Mouse (Mus musculus): ENCODE data around the gene Coro2a. TPM values are rescaled to one million over a fixed set of nuclear protein-coding genes. Genes with fewer than 3 reads are reported as not detected.

Coro2a gene
- polyA plus RNA-seq, 1 experiment from 2014 or later = 4.6 TPM

- Histone ChIP-seq H3K9me3 (no peaks in the 10 kb centered on the region), H3K27me3 (0 out of 2 replicates have a peak, but pooled peaks cover 6% of the 10 kb centered on the region), H3K9ac (replicated peaks) (no peak overlapping the region; the same call in 1 of the 2 replicates), H3K27ac (replicated peaks) (no peak overlapping the region), H3K4me2 (replicated peaks) (peak overlapping the region; percentile 34), H3K4me1 (0 out of 2 replicates have a peak, but pooled peaks cover 4% of the 10 kb centered on the region), H3K4me3 (peak overlapping the region; percentile 22), H3K36me3 (no peaks in the 10 kb centered on the region)
- 6% methylated on average over 7 of the region's 7 CpGs for WGBS
- ATAC-seq (replicated peaks) = peak; percentile 66
Measured at GRCm38 (mm10) chr4:46527558-46527926, 74.5 kb downstream of the Coro2a start.

- Histone ChIP-seq H3K9me3 (no peaks in the 10 kb centered on the region), H3K4me1 (0 out of 2 replicates have a peak, but pooled peaks cover 4% of the 10 kb centered on the region), H3K4me2 (replicated peaks) (peak overlapping the region; percentile 34), H3K4me3 (peak overlapping the region; percentile 22), H3K27me3 (0 out of 2 replicates have a peak, but pooled peaks cover 4% of the 10 kb centered on the region), H3K27ac (replicated peaks) (no peak overlapping the region), H3K36me3 (no peaks in the 10 kb centered on the region), H3K9ac (replicated peaks) (no peak overlapping the region; the same call in 1 of the 2 replicates)
- 36% methylated on average over 17 of the region's 17 CpGs for WGBS
- ATAC-seq (replicated peaks) = peak; percentile 51; the same call in 1 of the 2 replicates
Measured at GRCm38 (mm10) chr4:46526798-46527557, 75.0 kb downstream of the Coro2a start.

GRCm38 (mm10) chr4:46526226-46526625 is 75.8 kb downstream of the Coro2a start:
- 0 out of 2 replicates have a peak, but pooled peaks cover 4% of the 10 kb centered on the region for H3K4me1 ChIP-seq
- H3K9me3 ChIP-seq = no peaks in the 10 kb centered on the region
- ATAC-seq (replicated peaks) = no peak
- 88% methylated on average over 3 of the region's 3 CpGs for WGBS
- no peaks in the 10 kb centered on the region for H3K27me3 ChIP-seq
- no peak overlapping the region for H3K4me3 ChIP-seq
- H3K4me2 ChIP-seq (replicated peaks) = no peak overlapping the region
- H3K36me3 ChIP-seq = no peaks in the 10 kb centered on the region
- no peak overlapping the region for H3K9ac ChIP-seq (replicated peaks)
- H3K27ac ChIP-seq (replicated peaks) = no peak overlapping the region

- Histone ChIP-seq H3K4me2 (replicated peaks) (no peak overlapping the region), H3K36me3 (no peaks in the 10 kb centered on the region), H3K4me1 (0 out of 2 replicates have a peak, but pooled peaks cover 4% of the 10 kb centered on the region), H3K9ac (replicated peaks) (no peak overlapping the region), H3K9me3 (no peaks in the 10 kb centered on the region), H3K4me3 (no peak overlapping the region), H3K27ac (replicated peaks) (no peak overlapping the region), H3K27me3 (no peaks in the 10 kb centered on the region)
- ATAC-seq (replicated peaks) = no peak
- WGBS = 86% methylated on average over 4 of the region's 4 CpGs
Measured at GRCm38 (mm10) chr4:46523324-46523723, 78.7 kb downstream of the Coro2a start.

GRCm38 (mm10) chr4:46521457-46521856 is 80.5 kb downstream of the Coro2a start:
- Histone ChIP-seq H3K4me1 (no peaks in the 10 kb centered on the region), H3K27me3 (no peaks in the 10 kb centered on the region), H3K27ac (replicated peaks) (no peak overlapping the region), H3K9me3 (no peaks in the 10 kb centered on the region), H3K4me2 (replicated peaks) (no peak overlapping the region), H3K36me3 (no peaks in the 10 kb centered on the region), H3K9ac (replicated peaks) (no peak overlapping the region), H3K4me3 (no peak overlapping the region)
- no peak for ATAC-seq (replicated peaks)
- 84% methylated on average over 10 of the region's 10 CpGs for WGBS

- no peaks in the 10 kb centered on the region for H3K9me3 ChIP-seq
- H3K4me2 ChIP-seq (replicated peaks) = no peak overlapping the region
- no peaks in the 10 kb centered on the region for H3K4me1 ChIP-seq
- no peak overlapping the region for H3K9ac ChIP-seq (replicated peaks)
- no peak overlapping the region for H3K27ac ChIP-seq (replicated peaks)
- WGBS = 78% methylated on average over 2 of the region's 2 CpGs
- no peak for ATAC-seq (replicated peaks)
- no peak overlapping the region for H3K4me3 ChIP-seq
- H3K27me3 ChIP-seq = no peaks in the 10 kb centered on the region
- H3K36me3 ChIP-seq = no peaks in the 10 kb centered on the region
Measured at GRCm38 (mm10) chr4:46520491-46520890, 81.5 kb downstream of the Coro2a start.

GRCm38 (mm10) chr4:46507736-46508460 is 94.1 kb downstream of the Coro2a start:
- H3K4me2 ChIP-seq (replicated peaks) = peak overlapping the region; percentile 63; the same call in 1 of the 2 replicates
- no peaks in the 10 kb centered on the region for H3K27me3 ChIP-seq
- H3K4me1 ChIP-seq = peaks cover 18% of the 10 kb centered on the region
- H3K9me3 ChIP-seq = no peaks in the 10 kb centered on the region
- ATAC-seq (replicated peaks) = no peak
- H3K4me3 ChIP-seq = peak overlapping the region; percentile 56
- H3K27ac ChIP-seq (replicated peaks) = no peak overlapping the region
- no peak overlapping the region for H3K9ac ChIP-seq (replicated peaks)
- WGBS = 9% methylated on average over 16 of the region's 16 CpGs
- peaks cover 4% of the 10 kb centered on the region for H3K36me3 ChIP-seq

GRCm38 (mm10) chr4:46506801-46507610 is 95.0 kb downstream of the Coro2a start:
- WGBS = under 1% methylated on average over 93 of the region's 94 CpGs
- no peaks in the 10 kb centered on the region for H3K27me3 ChIP-seq

GRCm38 (mm10) chr4:46505361-46506057 is 96.5 kb downstream of the Coro2a start:
- H3K27ac ChIP-seq (replicated peaks) = no peak overlapping the region
- no peaks in the 10 kb centered on the region for H3K9me3 ChIP-seq
- 52% methylated on average over 8 of the region's 8 CpGs for WGBS
- no peak overlapping the region for H3K9ac ChIP-seq (replicated peaks)
- peaks cover 18% of the 10 kb centered on the region for H3K4me1 ChIP-seq
- H3K27me3 ChIP-seq = no peaks in the 10 kb centered on the region
- H3K4me3 ChIP-seq = no peak overlapping the region
- ATAC-seq (replicated peaks) = no peak
- peaks cover 22% of the 10 kb centered on the region for H3K36me3 ChIP-seq
- no peak overlapping the region for H3K4me2 ChIP-seq (replicated peaks)

More at GRCm38 (mm10) chr4:46506801-46507610, 95.0 kb downstream of the Coro2a start:
- peak overlapping the region; percentile 56 for H3K4me3 ChIP-seq
- H3K4me1 ChIP-seq = peaks cover 18% of the 10 kb centered on the region
- peak; percentile 96 for ATAC-seq (replicated peaks)
- H3K9me3 ChIP-seq = no peaks in the 10 kb centered on the region
- peak overlapping the region; percentile 76 for H3K27ac ChIP-seq (replicated peaks)
- H3K9ac ChIP-seq (replicated peaks) = peak overlapping the region; percentile 65
- H3K36me3 ChIP-seq = peaks cover 11% of the 10 kb centered on the region
- peak overlapping the region; percentile 63 for H3K4me2 ChIP-seq (replicated peaks)

GRCm38 (mm10) chr4:46503881-46504280 is 98.1 kb downstream of the Coro2a start:
- Histone ChIP-seq H3K27me3 (no peaks in the 10 kb centered on the region), H3K4me3 (no peak overlapping the region), H3K9me3 (no peaks in the 10 kb centered on the region), H3K9ac (replicated peaks) (no peak overlapping the region), H3K4me1 (peaks cover 18% of the 10 kb centered on the region), H3K36me3 (peaks cover 25% of the 10 kb centered on the region), H3K27ac (replicated peaks) (peak overlapping the region; percentile 60; the same call in 1 of the 2 replicates), H3K4me2 (replicated peaks) (no peak overlapping the region)
- ATAC-seq (replicated peaks) = no peak
- WGBS = 83% methylated on average over 3 of the region's 3 CpGs

All from forebrain, embryonic 15.5 days (tissue).